Mouse (Mus musculus) lung, postnatal 10 days (tissue): ENCODE results near the gene Lsm5.

Experiments
- DNase-seq: peaks from one replicate; pipeline ENCODE4 v3.0.0; 2021

Lsm5 gene

DNA sequence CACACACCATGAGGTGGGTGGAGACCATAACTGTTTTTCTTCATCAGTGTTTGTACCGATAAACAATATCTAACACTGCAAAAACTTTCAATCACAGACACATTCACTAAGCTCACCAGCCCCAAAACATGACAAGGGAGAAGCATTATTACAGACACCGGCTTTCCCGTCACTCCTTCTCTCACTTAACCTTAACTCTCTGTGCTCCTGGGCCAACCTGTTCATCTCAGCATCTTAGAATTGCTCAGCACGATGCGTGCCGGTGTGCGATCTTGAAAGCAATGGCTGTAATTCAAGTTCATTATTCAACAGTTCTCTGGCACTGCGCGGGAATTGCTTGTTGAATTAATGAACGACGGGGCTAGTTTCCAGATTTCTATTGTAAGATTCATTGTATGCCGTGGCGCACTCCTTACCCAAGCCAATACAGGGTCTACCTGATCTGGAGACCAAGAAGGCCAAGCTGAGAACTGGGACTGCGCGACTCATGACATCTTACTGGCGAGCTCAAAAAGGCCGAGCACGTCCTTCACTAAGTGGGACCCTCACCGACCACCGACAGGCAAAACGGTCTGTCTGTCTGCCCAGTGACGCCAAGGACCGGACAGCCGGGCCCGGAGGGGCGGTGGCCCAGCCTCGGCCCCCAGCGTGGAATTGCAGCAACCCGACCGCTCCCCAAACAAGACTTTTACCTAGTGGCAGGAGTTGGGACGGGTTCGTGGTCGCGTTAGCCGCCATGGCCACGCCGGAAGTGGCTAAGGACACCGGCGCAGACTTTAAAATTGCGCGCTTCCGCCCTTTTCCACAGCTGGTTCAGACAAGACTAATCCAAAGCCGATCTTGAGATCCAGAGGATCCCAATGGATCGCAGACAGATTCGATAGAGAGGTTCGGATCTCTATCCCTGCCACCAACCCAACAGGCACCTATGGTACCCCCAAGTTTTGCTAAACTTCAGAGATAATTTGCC is at the start of gene Lsm5:
Gene Lsm5 (minus strand): TSS at position 780 of the 970 bp plus-strand sequence.
- peak; percentile 91 for DNase-seq

DNA sequence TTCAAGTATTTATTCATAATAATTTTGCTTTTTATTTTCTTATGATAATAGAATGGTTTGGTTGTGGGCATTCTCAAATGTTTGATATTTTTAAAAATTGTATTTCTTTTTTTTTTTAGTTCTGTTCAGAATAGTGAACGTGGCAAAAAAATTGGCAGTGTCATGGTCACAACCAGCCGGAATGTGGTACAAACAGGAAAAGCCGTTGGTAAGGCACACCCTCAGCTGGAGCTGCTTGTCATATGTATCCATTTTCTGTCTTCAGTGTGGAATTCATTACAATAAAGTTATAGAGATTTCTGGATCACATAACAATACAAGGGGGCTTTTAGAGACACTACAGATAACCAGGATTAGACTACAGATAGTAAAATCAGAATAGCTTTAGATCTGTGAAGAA is 49.2 kb upstream of the Lsm5 start:
- DNase-seq: no peak

DNA sequence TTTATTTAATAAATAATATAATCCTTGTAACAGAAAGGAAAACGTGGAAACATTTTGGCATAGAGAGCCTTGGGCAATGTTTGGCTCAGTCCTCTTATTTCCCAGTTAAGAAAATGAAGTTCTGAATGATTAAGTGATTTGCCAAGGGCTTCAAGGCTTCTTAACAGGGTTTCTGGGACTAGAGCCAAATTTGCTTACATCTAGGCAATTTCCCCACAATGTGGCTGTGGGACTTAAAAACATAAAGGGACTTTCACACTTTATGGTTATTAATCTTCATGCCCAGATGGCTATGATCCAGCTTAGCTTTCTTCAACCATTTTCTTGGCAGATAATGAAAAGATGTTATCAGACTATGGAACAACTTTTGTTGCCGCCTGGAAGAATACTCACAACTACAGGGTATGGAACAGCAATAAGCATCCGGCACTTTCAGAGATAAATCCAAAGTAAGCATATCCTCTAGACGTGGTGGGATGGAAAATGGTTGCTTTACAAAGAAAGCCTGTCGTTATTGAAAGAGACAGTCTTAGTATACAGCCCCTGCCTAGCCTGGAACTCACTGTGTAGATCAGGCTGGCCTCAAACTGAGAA is 41.5 kb upstream of the Lsm5 start:
- DNase-seq: peak; percentile 13

DNA sequence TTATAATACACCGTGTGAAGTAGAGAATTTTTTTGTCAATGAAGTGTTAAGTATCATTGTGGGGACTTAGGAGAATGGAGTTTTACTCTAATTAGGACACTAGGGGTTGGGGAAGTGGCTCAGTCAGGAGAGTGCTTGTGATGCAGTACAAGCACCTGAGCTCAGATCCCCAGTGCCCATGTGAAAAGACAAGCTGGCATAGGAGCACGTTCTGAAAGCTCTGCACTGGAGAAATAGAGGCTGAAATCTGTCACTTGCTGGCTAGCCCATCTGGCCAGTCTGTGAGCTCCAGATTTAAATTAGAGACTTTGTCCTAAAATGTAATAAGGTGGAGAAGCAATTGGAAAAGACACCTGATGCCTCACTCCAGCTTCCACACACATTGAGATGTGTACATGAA is 28.0 kb upstream of the Lsm5 start:
- no peak for DNase-seq

DNA sequence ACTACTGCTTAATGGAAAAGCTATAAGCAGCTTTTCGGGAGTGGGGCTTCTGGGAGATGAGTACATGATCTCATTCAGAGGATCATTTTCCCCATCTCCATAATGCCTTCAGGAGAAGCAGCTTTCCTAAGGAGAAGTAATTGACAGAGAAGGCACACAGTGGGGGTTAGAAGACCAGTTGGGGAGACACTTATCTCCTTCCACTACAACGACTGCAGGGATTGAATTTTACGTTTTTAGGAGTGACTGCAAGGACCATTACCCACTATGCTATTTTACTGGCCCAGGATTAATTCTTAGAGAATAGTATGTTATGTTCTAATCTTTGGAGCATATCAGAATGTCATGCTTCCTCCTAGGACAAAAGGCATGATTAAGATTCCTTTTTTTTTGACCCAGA is 16.4 kb upstream of the Lsm5 start:
- DNase-seq: no peak

DNA sequence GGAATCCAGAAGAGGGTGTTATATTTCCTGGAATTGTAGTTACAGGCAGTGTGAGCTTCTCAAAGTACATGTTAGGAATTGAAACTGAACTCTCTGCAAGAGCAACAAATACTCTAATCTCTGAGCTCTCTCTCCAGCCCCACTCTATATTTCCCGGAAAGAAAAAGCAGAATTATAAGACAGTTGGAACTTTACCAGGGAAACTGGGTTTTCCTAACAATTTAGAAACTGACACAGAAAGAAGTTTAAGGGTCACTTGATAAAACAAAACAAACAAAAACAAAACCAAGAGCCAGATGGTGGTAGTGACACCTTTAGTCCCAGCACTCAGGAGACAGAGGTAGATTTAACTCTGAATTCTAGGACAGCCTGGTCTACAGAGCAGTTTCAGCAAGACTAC is 14.6 kb upstream of the Lsm5 start:
- no peak for DNase-seq

DNA sequence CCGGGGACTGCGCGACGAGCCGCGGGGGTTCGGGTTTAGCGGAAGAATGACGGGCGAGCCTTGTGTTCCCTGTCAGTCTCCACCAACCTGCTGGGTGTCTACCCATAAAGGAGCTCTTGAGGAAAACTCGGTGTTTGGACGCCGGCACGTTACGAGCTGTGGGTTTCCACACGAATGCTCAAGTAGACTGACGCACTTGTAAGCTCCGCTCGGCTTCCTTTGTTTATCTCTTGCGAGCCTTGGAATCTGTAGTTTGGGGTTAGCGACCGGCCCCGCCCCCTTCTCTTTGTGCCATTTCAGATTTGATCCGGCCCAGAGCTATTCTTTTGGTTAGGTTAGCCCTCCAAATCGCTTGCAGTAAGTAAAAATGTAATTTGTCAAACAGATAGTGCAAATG is 10.8 kb upstream of the Lsm5 start:
- peak; percentile 64 for DNase-seq

DNA sequence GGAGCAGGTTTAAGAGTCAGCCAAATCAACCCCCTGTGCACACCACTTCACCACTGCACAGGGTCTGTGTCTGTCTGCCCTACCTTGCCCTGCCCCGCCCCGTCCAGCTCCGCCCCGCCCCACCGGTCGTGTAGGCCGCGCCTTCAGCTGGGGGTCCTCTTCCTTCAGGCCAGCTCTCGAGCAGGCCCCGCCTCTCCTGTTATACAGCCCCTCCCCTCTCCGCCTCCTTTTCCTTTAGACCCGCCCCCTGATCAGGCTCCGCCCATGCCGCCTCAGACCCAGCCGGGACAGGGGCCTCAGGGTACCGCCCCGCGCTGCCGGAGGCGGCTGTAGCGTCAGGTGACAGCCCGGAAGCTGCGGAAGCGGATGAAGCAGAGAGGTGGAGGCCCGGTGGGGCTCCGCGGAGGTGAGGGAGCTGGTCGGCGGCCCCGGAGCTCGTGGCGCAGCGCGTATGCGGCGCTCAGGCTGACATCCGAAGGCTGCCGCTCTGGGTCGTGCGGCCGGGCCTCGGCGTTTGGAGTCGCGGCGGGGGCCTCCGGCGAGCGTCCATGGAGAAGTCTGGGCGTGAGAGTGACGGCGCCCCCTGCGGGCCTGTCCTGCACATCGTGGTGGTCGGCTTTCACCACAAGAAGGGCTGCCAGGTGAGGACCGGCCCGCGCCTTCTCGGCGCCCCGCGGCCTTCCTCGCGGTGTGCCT is 10.2 kb upstream of the Lsm5 start, which contains the start of gene Avl9:
Gene Avl9 (plus strand): TSS at position 326 of the 696 bp plus-strand sequence.
- peak; percentile 99 for DNase-seq

DNA sequence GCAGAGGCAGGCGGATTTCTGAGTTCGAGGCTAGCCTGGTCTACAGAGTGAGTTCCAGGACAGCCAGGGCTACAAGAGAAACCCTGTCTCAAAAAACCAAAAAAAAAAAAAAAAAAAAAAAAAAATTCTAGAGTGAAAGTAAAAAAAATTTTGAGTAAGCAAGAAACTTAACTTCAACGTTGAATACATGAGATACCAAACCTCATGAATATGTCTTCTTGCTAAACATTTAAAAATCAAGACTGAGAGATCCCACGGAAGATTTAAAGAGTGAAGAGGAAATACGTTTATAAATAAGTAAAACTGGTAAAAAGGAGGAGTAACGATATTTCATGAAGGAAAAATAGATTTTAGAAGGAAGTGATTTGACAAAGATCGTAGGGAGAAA is 9.7 kb upstream of the Lsm5 start:
- DNase-seq: no peak

DNA sequence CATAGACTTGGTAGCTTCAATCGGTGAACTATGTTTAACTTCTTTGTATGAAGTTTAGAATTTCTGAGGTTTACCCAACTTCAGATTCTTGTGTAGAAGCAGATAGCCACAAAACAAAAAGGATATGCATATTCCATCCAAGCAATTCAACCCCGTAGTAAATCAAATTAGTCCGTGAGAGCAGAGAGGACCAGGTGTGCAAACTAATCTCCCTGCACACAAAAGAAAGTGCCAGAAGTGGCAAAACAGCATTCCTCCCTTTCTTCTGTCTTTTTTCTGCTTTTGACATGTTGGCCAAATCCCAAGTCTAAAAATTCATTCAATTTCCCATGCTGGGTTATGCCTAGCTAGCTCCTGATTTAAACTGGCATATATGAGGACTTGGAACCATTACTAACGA is 12.1 kb downstream of the Lsm5 start:
- no peak for DNase-seq

DNA sequence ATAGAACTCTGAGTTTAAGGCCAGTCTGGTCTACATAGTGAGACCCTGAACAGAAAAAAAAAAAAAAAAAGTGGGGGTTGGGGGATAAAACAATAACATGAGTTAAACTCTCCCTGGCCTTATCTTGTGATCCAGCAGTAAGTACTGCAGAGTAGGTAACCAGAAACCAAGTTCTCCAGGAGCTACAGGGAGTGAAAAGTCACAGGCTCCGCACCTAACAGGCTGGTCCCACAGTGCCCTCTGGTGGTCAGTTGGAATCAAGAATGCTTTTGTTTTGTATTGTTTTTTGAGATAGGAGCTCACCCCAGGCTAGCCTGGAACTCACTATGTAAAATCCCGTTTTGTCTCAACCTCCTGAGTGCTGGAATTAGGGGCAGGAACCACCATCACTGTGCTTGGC is 13.3 kb downstream of the Lsm5 start:
- DNase-seq: peak; percentile 82

DNA sequence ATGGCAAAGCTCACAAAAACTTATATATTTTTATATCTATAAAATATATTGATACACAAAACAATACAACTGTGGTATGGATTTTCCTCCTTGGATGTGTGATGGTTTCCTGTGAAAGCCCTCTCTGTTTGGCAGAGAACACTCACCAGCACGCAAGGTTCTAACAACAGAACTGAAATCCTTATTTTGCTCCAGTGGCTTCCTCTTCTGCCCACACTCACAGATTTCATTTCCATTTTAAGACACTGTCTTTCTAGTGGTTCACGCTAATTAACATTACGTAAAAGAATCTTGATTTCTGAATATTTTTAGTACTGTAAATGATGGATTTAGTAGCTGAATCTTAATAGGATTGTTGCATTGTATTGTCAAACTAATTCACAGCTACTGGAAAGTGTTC is 16.3 kb downstream of the Lsm5 start:
- DNase-seq: no peak

DNA sequence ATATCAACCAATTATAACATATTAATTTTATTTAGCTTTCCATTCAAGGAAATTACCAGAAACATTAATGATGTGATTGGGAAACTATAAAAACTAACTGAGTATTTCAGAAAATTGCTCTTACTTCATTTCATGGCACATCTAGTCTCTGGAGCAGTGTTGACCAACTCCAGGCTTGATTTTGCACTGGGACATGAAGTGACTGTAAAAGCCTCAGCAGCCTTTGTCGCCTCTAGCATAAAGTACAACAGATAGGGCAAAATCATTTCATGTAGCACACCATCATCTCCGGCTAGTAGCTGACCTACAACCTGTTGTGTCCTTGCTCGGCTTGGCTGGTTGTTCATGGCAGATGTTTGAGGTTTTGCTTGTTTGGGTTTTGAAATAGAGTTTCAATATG is 40.1 kb downstream of the Lsm5 start:
- DNase-seq: no peak

DNA sequence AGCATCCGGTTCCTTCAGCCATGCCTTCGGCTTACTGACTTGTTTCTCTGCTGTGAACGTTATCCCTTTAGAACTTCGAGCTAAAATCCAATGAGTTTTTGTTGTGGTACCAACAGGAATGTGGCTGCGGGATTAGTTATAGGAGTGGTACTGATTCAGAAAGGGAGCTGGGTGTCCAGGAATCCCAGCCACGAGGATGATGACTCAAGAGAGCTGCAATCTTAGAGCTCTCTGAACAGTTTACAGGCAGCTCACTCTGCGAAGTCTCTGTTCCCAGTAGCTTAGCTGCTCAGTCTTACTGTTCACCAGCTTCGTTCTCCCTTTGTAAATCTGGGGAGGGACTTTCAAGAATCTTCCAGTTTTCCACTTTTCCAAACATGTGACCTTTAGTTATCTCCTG is 49.1 kb downstream of the Lsm5 start:
- DNase-seq: no peak

DNA sequence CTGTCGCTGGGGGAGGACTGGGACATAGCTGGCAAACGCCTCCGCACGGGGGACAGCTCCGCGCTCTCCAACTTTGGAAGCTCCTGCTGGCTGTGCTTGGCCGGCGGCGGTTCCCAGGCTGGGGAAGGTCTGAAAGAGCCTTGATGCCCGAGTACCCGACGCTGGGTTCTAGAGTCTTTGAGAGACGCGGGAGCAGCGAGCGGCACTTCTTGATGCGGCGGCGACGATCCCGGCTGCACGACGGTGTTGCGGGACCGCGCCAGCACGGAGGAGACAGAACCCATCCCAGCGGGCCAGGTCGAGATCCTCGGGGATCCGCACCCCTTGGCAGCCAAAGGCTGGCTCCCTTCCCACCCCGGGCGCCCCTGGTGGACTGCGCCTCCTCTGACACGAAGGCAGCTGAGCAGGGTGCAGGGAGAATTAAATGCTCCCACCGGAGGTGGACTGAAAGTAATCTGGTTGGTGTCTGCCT is 52.4 kb downstream of the Lsm5 start:
- peak; percentile 8 for DNase-seq
